Mouse (Mus musculus): ENCODE measurements at regions not wholly inside any gene's neighbourhood (a gene's known extent, or its start where the extent isn't known, plus 50 kb on each side); places are given as distances from the start of the nearest gene placed in this dataset.
A peak's percentile ranks its signal among the peaks of the same experiment; 100 is the strongest.

DNA sequence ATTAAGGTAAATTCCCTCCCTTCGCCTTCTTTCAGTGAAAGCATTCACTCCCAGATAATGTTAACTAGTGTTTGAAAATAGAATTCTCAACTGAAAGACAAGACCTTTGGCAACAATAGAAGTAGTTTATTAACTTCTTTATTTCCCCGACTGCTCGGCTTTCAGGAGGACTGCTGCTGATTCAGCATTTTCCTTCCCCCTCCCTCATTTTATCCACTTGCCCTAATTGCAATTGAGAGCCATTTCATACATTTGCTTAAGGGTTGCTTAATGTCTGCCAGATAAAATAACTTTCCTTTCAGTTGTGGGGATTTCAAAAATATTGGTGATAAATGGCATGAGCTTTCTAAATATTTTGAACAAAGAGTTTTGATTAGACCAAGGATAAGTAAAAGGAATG, 744.5 kb downstream of the Brinp3 start:
- no peak for DNase-seq

DNA sequence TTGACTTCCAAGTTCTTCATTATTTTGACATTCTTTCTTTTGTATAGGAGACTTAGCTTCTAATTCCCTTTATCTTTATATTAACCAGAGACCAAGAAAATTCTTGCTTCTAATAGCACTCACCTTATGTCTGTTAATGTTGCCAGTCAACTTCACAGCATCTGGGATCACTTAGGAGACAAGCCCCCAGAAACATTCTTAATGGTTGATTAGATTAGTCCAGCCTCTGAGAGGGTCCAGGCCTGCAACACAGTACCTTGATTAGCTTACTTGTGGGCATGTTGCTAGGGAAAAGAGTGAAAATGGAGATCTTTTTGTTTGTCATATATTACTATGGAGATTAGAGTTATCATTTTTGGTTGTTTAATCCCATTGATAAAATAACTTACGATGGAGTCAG, 778.8 kb downstream of the Brinp3 start:
- no peak for DNase-seq

DNA sequence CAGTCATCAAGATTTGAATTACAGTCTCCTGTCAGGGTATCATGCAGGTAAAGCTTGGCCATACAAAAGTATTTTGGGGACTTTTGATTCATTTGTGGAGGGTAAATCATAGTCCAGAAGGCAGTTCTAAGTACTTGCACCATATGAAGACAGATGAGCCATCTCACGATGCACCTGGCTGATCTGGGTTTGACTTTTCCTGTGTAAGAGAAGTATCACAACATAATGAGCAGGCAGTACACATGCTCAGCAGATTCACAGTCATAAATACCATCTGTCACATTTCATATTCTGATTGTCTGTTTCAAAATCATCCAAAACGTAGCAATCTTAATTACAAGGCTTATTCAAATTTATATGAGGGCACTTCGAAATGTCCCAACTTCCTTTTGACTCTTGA, 796.6 kb downstream of the Brinp3 start:
- DNase-seq = no peak

DNA sequence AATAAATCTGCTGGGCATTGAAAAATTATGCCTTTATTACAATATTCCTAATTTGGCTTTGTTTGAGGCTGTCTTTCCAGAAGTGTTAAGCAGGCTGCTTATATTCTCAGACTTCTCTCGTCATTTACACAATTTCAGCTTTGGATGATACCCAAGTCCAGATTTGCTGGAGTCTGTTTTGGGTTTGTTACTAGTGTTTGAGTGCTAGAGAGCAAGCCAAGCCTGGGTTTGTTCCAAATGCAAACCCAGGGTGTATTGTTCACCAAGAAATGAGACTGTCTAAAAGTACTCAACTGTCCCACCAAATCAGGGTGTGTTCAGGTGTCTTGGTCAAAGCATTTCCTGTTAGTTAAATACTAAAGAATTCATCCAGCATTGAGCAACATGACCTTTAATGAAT, 814.7 kb downstream of the Brinp3 start:
- DNase-seq = no peak

DNA sequence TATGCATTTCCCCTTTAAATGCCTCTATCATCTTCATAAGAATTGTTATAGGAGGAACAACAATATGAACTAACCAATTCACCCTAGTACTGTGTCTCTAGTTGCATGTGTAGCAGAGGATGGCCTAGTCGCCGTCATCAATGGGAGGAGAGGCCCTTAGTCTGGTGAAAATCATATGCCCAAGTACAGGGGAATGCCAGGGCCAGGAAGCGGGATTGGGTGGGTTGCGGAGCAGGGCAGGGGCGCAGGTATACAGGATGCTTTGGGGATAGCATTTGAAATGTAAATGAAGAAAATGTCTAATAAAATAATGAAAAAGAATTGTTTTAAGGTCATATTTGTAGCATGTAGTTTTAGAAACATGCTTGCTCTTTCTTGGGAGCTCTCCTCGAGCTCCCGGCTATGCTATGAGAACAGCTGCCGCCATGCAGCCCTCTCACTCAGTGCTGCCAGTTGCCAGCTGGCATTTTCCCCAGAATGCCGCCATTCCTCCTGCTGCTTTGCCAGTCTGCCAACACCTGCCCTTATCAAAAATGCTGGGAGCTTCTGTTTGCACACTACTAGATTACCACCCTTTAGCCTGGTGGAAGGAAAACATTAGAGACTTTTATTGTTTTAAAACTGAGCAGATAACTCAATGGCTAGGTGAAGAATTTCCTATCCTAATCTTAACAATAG, 848.9 kb downstream of the Brinp3 start:
- peak; percentile 24 for DNase-seq

DNA sequence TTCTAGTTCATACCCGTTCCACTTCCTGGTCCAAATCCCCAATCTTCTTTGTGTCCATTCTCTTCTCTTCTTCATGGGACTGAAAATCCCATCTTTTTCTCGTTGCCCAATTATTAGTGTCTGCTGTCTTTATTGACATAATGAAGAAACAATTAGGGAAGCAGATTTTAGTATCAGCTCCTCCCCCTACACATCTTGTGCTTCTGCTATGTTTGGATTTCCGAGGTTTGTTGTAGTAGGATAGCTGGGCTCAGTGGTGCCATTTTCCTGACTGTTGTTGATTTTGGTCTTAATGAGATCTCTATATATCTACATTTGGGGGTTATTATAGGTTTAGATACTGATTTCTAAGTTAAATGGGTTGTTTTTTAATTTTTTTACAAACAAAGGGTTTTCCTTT, 849.5 kb downstream of the Brinp3 start:
- DNase-seq = no peak
